Mouse (Mus musculus) gastrocnemius, adult 18-20 months (tissue): Measurements from ENCODE around the gene Mrpl49. TPM values are rescaled to one million over a fixed set of nuclear protein-coding genes. Genes with fewer than 3 reads are reported as not detected.
"Not testable (repeated sequence)": the region's sequence is repeated elsewhere in the genome, so short reads cannot be mapped to it uniquely, and the experiment has no call there.

Experiments
- DNase-seq: peaks from one replicate; pipeline ENCODE4 v3.0.0; 2021; ENCODE audit warnings: low spot score
- total RNA-seq, 2 experiments: library from RNA; stranded (reverse); gene quantifications; 2 replicates each; pipeline ENCODE4 v1.2.3; 2021

The Mrpl49 gene
- total RNA-seq, 2 experiments from 2014 or later: 27.5 to 29.3 TPM

- peak; percentile 91 for DNase-seq
Observed at GRCm38 (mm10) chr19:6067724-6068415, 10.3 kb upstream of the Mrpl49 start, which contains the start of gene Tm7sf2. Gene Tm7sf2, minus strand, starts transcription at chr19:6068373.

GRCm38 (mm10) chr19:6067011-6067723 is 9.6 kb upstream of the Mrpl49 start:
- peak; percentile 67 for DNase-seq

- DNase-seq: no peak
Observed at GRCm38 (mm10) chr19:6066571-6066970, 9.0 kb upstream of the Mrpl49 start.

- DNase-seq: no peak
Observed at GRCm38 (mm10) chr19:6063081-6063480, 5.5 kb upstream of the Mrpl49 start.

- DNase-seq: no peak
Observed at GRCm38 (mm10) chr19:6062418-6062817, 4.8 kb upstream of the Mrpl49 start.

GRCm38 (mm10) chr19:6061641-6062302 is 4.2 kb upstream of the Mrpl49 start:
- DNase-seq: no peak

GRCm38 (mm10) chr19:6061021-6061533 is 3.5 kb upstream of the Mrpl49 start, which contains the start of gene Znhit2:
Gene Znhit2, plus strand, starts transcription at chr19:6061192.
- peak; percentile 96 for DNase-seq

- no peak for DNase-seq
Observed at GRCm38 (mm10) chr19:6058966-6059365, 1.4 kb upstream of the Mrpl49 start.

GRCm38 (mm10) chr19:6058513-6058912 is 928 bp upstream of the Mrpl49 start:
- no peak for DNase-seq

GRCm38 (mm10) chr19:6056696-6057095 is 889 bp downstream of the Mrpl49 start:
- DNase-seq: no peak

GRCm38 (mm10) chr19:6054296-6054695 is 3.3 kb downstream of the Mrpl49 start:
- DNase-seq: no peak

- no peak for DNase-seq
Observed at GRCm38 (mm10) chr19:6052516-6052915, 5.1 kb downstream of the Mrpl49 start.

GRCm38 (mm10) chr19:6048681-6049410 is 8.7 kb downstream of the Mrpl49 start:
- no peak for DNase-seq

- DNase-seq: no peak
Observed at GRCm38 (mm10) chr19:6047899-6048166, 9.8 kb downstream of the Mrpl49 start.

GRCm38 (mm10) chr19:6047154-6047898 is 10.3 kb downstream of the Mrpl49 start:
- peak; percentile 5 for DNase-seq

GRCm38 (mm10) chr19:6046294-6047153 is 11.1 kb downstream of the Mrpl49 start, which contains the start of gene Syvn1:
Gene Syvn1, plus strand, starts transcription at chr19:6046576.
- DNase-seq: peak; percentile 92

- DNase-seq: no peak
Observed at GRCm38 (mm10) chr19:6045366-6046293, 12.0 kb downstream of the Mrpl49 start.

- DNase-seq: not testable (repeated sequence)
Observed at GRCm38 (mm10) chr19:6044102-6044501, 13.5 kb downstream of the Mrpl49 start.

- no peak for DNase-seq
Observed at GRCm38 (mm10) chr19:6042293-6042692, 15.3 kb downstream of the Mrpl49 start.
